Mouse (Mus musculus): ENCODE data around the gene Cd38.

Cd38 gene

DNA sequence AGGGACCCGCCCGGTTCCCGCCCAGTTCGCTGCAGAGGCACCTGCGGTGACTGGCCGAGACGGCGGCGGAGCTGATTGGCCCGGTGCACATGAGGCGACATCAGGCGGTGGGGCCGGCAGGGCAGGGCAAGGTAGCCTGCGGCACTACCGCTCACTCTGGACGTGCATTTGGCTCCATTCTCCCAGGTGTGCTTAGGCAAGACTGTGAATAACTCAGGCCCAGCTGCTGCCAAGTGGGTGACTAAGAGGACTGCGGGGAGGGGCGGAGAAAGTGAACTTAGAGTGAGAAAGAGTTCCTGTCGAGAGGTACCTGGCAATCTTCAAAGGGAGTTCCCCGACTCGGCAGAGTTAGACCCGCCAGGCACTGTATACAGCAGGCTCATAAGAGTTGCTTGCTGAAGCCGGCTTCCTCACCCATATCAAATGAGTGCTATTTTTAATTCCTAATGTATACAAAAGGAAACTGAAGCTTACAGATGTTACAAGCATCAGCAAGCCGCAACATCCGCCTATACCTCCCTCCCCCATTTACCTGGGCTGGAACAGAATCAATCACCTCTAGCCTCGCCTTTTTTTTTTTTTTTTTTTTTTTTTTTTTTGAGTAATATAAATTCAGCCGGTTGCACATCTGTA, 79.9 kb downstream of the Cd38 start:
- peak; percentile 80 to 93 for DNase-seq

DNA sequence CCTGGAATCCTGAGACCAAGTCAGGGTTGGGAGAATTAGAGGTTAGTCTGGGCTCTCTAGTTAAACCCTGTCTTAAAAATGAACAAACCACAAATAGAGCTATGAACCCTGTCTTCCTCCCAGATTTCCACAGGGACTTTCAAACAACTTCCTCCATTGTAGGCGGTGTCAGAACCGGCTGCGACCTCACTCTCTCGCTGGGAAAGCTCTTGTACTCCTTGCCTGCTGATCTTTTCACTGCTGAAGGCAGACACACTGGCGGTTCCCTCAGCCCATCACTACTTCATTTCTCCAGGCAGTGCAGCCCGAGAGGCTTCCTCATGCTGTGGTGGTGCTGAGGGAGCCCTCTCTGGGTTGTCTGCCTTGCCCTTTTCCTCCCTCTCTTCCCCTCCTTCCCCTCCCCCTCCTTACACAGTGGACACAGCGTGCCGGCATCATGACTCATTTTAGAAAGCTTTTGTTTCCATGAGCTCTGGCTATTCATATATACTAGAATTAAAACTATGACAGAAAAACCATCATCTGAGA, 80.5 kb downstream of the Cd38 start:
- DNase-seq, result peak; percentile 9 to 40

DNA sequence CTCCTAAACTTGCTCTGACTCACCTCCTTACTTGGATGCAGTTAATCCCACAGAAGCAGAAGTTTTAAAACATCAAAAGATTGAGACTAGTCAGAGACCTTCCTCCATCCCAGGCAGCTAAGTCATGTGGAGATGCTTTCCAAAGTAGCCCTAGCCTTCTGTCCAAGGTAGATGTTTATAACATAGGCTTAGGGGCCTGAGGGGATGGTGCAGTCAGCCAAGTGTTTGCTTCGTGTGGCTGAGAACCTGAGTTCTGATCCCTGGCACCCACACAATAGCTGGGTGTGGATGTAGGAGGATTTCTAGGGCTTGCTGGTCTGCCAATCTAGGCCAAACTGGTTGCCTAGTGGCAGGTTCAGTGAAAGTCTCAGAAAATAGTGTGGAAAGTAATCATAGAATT, 84.9 kb downstream of the Cd38 start:
- no peak for DNase-seq

DNA sequence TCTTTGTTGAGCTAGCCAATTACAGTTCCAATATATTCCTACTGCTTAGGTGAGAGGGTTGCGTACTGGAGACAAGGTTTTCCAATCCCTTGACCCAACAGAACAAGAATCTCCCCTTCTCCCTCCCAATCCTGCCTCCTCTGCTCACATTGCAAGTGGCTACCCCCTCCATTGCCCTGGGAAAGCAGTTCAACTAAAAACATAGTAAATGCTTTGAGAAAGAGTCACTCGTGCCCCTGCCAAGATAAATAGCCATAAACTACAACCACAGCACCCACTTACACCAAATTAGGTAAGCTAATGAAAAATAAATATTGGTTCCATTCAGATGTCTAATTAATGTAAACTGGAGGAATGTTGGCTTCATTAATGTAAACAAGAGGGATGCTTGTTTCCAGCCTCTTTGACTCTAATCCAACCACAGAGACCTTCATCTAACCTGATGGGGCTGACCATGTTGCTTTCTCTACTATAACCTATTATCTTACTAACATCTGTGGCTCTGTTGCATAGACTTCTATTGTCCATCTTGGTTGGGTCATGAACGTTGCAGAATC, 91.6 kb downstream of the Cd38 start:
- DNase-seq, result no peak

DNA sequence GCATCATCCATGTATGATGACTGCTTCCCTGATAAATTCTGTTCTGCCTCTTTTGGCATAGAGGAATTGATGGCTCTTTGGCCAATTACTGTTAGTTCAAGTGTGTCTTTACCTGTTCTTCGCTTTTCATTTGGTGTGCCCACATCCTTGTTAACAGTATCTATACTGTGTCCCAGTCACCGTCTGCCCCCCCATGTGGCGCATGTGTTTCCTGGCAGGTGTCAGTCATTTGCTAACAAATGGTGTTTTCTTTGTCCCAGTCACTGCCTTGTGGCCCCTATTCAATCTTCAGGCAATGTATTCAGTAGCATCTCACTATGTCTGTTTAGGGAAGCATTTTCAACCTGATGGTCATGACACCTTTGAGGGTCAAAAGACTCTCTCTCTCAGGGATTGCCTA, 92.7 kb downstream of the Cd38 start:
- no peak for DNase-seq

Data from kidney, postnatal 25 days (tissue).